Mouse (Mus musculus): ENCODE data around the gene Ddhd1. TPM values are rescaled to one million over a fixed set of nuclear protein-coding genes. Genes with fewer than 3 reads are reported as not detected.
A peak's percentile ranks its signal among the peaks of the same experiment; 100 is the strongest.
"Not testable (repeated sequence)": the region's sequence is repeated elsewhere in the genome, so short reads cannot be mapped to it uniquely, and the experiment has no call there.

The Ddhd1 gene
- polyA plus RNA-seq, 1 experiment, result 153 TPM

- H3K4me1 ChIP-seq (ENCODE audit: control insufficient read depth, insufficient read depth, low read length), result no peaks in the 10 kb centered on the region
- no peak overlapping the region for H3K4me3 ChIP-seq (ENCODE audit: control insufficient read depth, low read depth, low read length)
- TF ChIP-seq CTCF (IDR thresholded peaks at IDR 0.05; ENCODE audit: control insufficient read depth, insufficient read depth, insufficient replicate concordance, low read depth, low read length) (no peak), POLR2A (IDR thresholded peaks at IDR 0.05; ENCODE audit: control insufficient read depth, low read depth, low read length) (no peak)
- no peaks in the 10 kb centered on the region for H3K27me3 ChIP-seq (ENCODE audit: control insufficient read depth, insufficient read depth, low read length)
- no peaks in the 10 kb centered on the region for H3K36me3 ChIP-seq (ENCODE audit: control insufficient read depth, insufficient read depth, low read length)
- no peak overlapping the region for H3K27ac ChIP-seq (ENCODE audit: control insufficient read depth, insufficient read depth, low read depth, low read length)
Observed at GRCm38 (mm10) chr14:45583494-45584027, 74.4 kb downstream of the Ddhd1 start.

- H3K36me3 ChIP-seq (ENCODE audit: control insufficient read depth, insufficient read depth, low read length); H3K4me1 ChIP-seq (ENCODE audit: control insufficient read depth, insufficient read depth, low read length); H3K4me3 ChIP-seq (ENCODE audit: control insufficient read depth, low read depth, low read length); H3K27ac ChIP-seq (ENCODE audit: control insufficient read depth, insufficient read depth, low read depth, low read length); H3K27me3 ChIP-seq (ENCODE audit: control insufficient read depth, insufficient read depth, low read length): not testable (repeated sequence)
Observed at GRCm38 (mm10) chr14:45580923-45581827, 76.8 kb downstream of the Ddhd1 start.

- Histone ChIP-seq H3K27me3 (ENCODE audit: control insufficient read depth, insufficient read depth, low read length) (no peaks in the 10 kb centered on the region), H3K4me1 (ENCODE audit: control insufficient read depth, insufficient read depth, low read length) (peaks cover 6% of the 10 kb centered on the region; the same call in 1 of the 2 replicates), H3K36me3 (ENCODE audit: control insufficient read depth, insufficient read depth, low read length) (no peaks in the 10 kb centered on the region), H3K4me3 (ENCODE audit: control insufficient read depth, low read depth, low read length) (peak overlapping the region; percentile 26), H3K27ac (ENCODE audit: control insufficient read depth, insufficient read depth, low read depth, low read length) (no peak overlapping the region)
- TF ChIP-seq POLR2A (IDR thresholded peaks at IDR 0.05; ENCODE audit: control insufficient read depth, low read depth, low read length) (no peak), CTCF (IDR thresholded peaks at IDR 0.05; ENCODE audit: control insufficient read depth, insufficient read depth, insufficient replicate concordance, low read depth, low read length) (peak; percentile 61; the same call in 1 of the 2 replicates)
Observed at GRCm38 (mm10) chr14:45566066-45566937, 91.6 kb downstream of the Ddhd1 start.

- Histone ChIP-seq H3K4me3 (ENCODE audit: control insufficient read depth, low read depth, low read length) (peak overlapping the region; percentile 26), H3K4me1 (ENCODE audit: control insufficient read depth, insufficient read depth, low read length) (peaks cover 6% of the 10 kb centered on the region; the same call in 1 of the 2 replicates), H3K27me3 (ENCODE audit: control insufficient read depth, insufficient read depth, low read length) (no peaks in the 10 kb centered on the region), H3K36me3 (ENCODE audit: control insufficient read depth, insufficient read depth, low read length) (no peaks in the 10 kb centered on the region), H3K27ac (ENCODE audit: control insufficient read depth, insufficient read depth, low read depth, low read length) (no peak overlapping the region)
- TF ChIP-seq POLR2A (IDR thresholded peaks at IDR 0.05; ENCODE audit: control insufficient read depth, low read depth, low read length) (no peak), CTCF (IDR thresholded peaks at IDR 0.05; ENCODE audit: control insufficient read depth, insufficient read depth, insufficient replicate concordance, low read depth, low read length) (no peak)
Observed at GRCm38 (mm10) chr14:45565216-45566065, 92.5 kb downstream of the Ddhd1 start.

- no peak overlapping the region for H3K4me3 ChIP-seq (ENCODE audit: control insufficient read depth, low read depth, low read length)
- peaks cover 6% of the 10 kb centered on the region; the same call in 1 of the 2 replicates for H3K4me1 ChIP-seq (ENCODE audit: control insufficient read depth, insufficient read depth, low read length)
- no peaks in the 10 kb centered on the region for H3K27me3 ChIP-seq (ENCODE audit: control insufficient read depth, insufficient read depth, low read length)
- no peaks in the 10 kb centered on the region for H3K36me3 ChIP-seq (ENCODE audit: control insufficient read depth, insufficient read depth, low read length)
- H3K27ac ChIP-seq (ENCODE audit: control insufficient read depth, insufficient read depth, low read depth, low read length), result no peak overlapping the region
- TF ChIP-seq CTCF (IDR thresholded peaks at IDR 0.05; ENCODE audit: control insufficient read depth, insufficient read depth, insufficient replicate concordance, low read depth, low read length) (no peak), POLR2A (IDR thresholded peaks at IDR 0.05; ENCODE audit: control insufficient read depth, low read depth, low read length) (no peak)
Observed at GRCm38 (mm10) chr14:45563577-45563976, 94.4 kb downstream of the Ddhd1 start.

- Histone ChIP-seq H3K36me3 (ENCODE audit: control insufficient read depth, insufficient read depth, low read length) (no peaks in the 10 kb centered on the region), H3K27me3 (ENCODE audit: control insufficient read depth, insufficient read depth, low read length) (no peaks in the 10 kb centered on the region), H3K27ac (ENCODE audit: control insufficient read depth, insufficient read depth, low read depth, low read length) (no peak overlapping the region), H3K4me1 (ENCODE audit: control insufficient read depth, insufficient read depth, low read length) (peaks cover 6% of the 10 kb centered on the region; the same call in 1 of the 2 replicates), H3K4me3 (ENCODE audit: control insufficient read depth, low read depth, low read length) (no peak overlapping the region)
- TF ChIP-seq CTCF (IDR thresholded peaks at IDR 0.05; ENCODE audit: control insufficient read depth, insufficient read depth, insufficient replicate concordance, low read depth, low read length), result no peak
- TF ChIP-seq POLR2A (IDR thresholded peaks at IDR 0.05; ENCODE audit: control insufficient read depth, low read depth, low read length), result no peak
Observed at GRCm38 (mm10) chr14:45561681-45562080, 96.3 kb downstream of the Ddhd1 start.

Measured in testis, adult 2 months (tissue).